Mouse (Mus musculus): ENCODE data around the gene D430041D05Rik.

DNA sequence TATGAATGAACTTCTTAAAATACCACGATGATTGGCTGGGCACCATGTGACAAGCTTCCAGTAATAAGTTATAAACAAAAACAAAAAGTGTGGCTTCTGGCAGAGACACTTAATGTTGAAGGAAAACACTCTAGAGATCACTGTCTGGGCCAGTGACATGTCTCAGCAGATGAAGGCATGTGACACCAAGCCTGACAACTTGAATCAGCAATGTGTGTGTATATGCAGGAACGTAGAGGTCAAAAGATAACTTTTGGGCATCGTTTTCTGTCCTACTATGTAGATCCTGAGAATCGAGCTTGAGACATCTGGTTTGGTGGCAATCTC lies 149.1 kb downstream of the D430041D05Rik start:
- no peak for TF ChIP-seq CTCF (conservative IDR thresholded peaks at IDR 0.05; ENCODE audit: low read length)
- TF ChIP-seq POU5F1 (IDR thresholded peaks at IDR 0.05; ENCODE audit: borderline replicate concordance, low read length): no peak
